Mouse (Mus musculus) E14TG2a.4 (cell line): ENCODE results near the gene Atg7.

ENCODE experiments used
- CTCF ChIP-seq: conservative IDR thresholded peaks from 2 replicates; pipeline ENCODE4 v1.5.1; 2014; ENCODE audit warnings: low read length
- POU5F1 ChIP-seq: IDR thresholded peaks from 2 replicates; pipeline ENCODE4 v1.6.1; 2014; ENCODE audit warnings: low read length, borderline replicate concordance

DNA sequence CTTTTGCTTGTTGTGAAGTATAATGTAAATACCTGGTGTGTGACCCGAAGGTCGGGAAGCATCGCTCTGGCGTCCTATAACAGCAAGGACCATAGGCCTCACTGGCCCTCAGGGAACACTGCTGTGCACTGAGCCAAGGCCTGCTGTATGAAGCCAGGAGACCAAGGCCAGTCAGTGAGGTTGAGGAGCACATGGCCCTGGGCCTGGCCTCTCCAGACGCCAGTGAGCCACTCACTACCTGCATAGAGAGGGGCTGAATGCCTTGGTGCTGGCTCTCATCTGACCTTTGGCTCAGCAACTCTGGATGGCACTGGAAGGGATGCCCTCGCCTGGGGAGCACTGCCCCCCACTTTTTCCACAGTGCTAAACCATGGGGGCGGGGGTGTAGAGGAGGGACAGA is 225.8 kb downstream of the Atg7 start:
- TF ChIP-seq CTCF: no peak
- TF ChIP-seq POU5F1: no peak
